9 mouse cellular contexts compared by ENCODE assay signal in the genomic region with DNA sequence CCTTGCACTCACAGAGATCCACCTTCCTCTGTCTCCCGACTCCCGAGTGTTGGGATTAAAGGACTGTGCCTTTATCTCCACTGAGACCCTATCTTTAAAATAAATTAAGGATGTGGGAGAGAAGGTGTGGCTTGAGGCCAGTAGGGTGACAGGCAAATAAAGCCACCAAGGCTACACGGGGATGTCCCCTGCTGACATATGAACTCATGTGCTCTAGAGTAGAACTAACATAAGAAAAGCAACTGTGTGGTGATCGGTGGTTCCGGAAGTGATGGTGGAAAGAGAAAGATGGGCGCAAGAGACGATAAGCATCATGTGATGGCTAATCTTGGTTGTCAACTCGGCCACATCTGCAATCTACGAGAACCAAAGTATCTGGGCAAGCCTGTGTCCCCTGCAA. TPM values are rescaled to one million over a fixed set of nuclear protein-coding genes. Genes with fewer than 3 reads are reported as not detected.
DNase-seq lines count a peak whose midpoint lies in the region; ATAC-seq and TF ChIP-seq lines count a peak whose summit lies in the region.
"Had no signal": no experiment of that assay in that cellular context is flagged by ENCODE, and none has a peak within 500 bp of the region (broad histone marks: within the 10 kb centered on the region; RNA-seq: fewer than 3 reads in every experiment).

No protein-coding gene starts in this region.

- no peaks in the 10 kb centered on the region for H3K27me3 ChIP-seq in forebrain, embryonic 10.5 days (ENCODE audit: poor library complexity, severe bottlenecking)
- H3K27me3 ChIP-seq in limb, embryonic 12.5 days = no peaks in the 10 kb centered on the region
- H3K27me3 ChIP-seq in neural tube, embryonic 15.5 days (replicated peaks) = no peaks in the 10 kb centered on the region

- H3K9ac ChIP-seq in limb, embryonic 12.5 days (replicated peaks) = no peak overlapping the region
- H3K9ac ChIP-seq in neural tube, embryonic 15.5 days (replicated peaks) = no peak overlapping the region

- H3K4me1 ChIP-seq in forebrain, embryonic 10.5 days = peaks cover 12% of the 10 kb centered on the region
- H3K4me1 ChIP-seq in limb, embryonic 12.5 days (replicated peaks) = peaks cover 8% of the 10 kb centered on the region
- peaks cover 12% of the 10 kb centered on the region for H3K4me1 ChIP-seq in neural tube, embryonic 15.5 days

- no peak for ATAC-seq in limb, embryonic 12.5 days (ENCODE audit: insufficient number of reproducible peaks, insufficient read depth, low FRiP score, low TSS enrichment, low read depth)
- peak; percentile 15 for ATAC-seq in neural tube, embryonic 15.5 days (ENCODE audit: low FRiP score)
- no peak for ATAC-seq in frontal cortex, adult (ENCODE audit: low TSS enrichment)

- no peak for DNase-seq in layer of hippocampus, adult 2 months (ENCODE audit: low spot score in 2 of 2)
- DNase-seq in layer of hippocampus, adult 18-20 months (ENCODE audit: low spot score in 2 of 2) = no peak
- no peak for DNase-seq in forebrain, embryonic 10.5 days (ENCODE audit: extremely low spot score, low spot score)
- DNase-seq in layer of hippocampus, adult 8-10 months (ENCODE audit: low spot score in 2 of 2) = no peak
- no peak for DNase-seq in testis, postnatal 10 days (ENCODE audit: low spot score)

- H3K36me3 ChIP-seq in forebrain, embryonic 10.5 days (replicated peaks) = peaks cover 47% of the 10 kb centered on the region
- peaks cover 60% of the 10 kb centered on the region for H3K36me3 ChIP-seq in limb, embryonic 12.5 days
- H3K36me3 ChIP-seq in neural tube, embryonic 15.5 days = peaks cover 9% of the 10 kb centered on the region

- H3K27ac ChIP-seq in layer of hippocampus, adult 2 months = peak overlapping the region; percentile 74; the same call in 1 of the 2 replicates
- 0 out of 2 replicates have a peak overlapping the region, but pooled peaks have one; percentile 81 for H3K27ac ChIP-seq in forebrain, embryonic 10.5 days
- no peak overlapping the region for H3K27ac ChIP-seq in limb, embryonic 12.5 days
- H3K27ac ChIP-seq in neural tube, embryonic 15.5 days (replicated peaks) = peak overlapping the region; percentile 61; the same call in 1 of the 2 replicates
- H3K27ac ChIP-seq: liver, embryonic 14.5 days had no signal

- TF ChIP-seq CTCF in layer of hippocampus, adult 2 months (conservative IDR thresholded peaks at IDR 0.05) = no peak

- H3K9me3 ChIP-seq in forebrain, embryonic 10.5 days = no peaks in the 10 kb centered on the region
- no peaks in the 10 kb centered on the region for H3K9me3 ChIP-seq in limb, embryonic 12.5 days
- no peaks in the 10 kb centered on the region for H3K9me3 ChIP-seq in neural tube, embryonic 15.5 days (replicated peaks)

- H3K4me3 ChIP-seq in layer of hippocampus, adult 2 months = peak overlapping the region; percentile 67
- no peak overlapping the region for H3K4me3 ChIP-seq in forebrain, embryonic 10.5 days
- no peak overlapping the region for H3K4me3 ChIP-seq in limb, embryonic 12.5 days (replicated peaks)
- peak overlapping the region; percentile 45; the same call in 1 of the 2 replicates for H3K4me3 ChIP-seq in neural tube, embryonic 15.5 days (replicated peaks)

- WGBS in forebrain, embryonic 10.5 days = 80% methylated on average over 9 of the region's 9 CpGs
- 75% methylated on average over 9 of the region's 9 CpGs for WGBS in limb, embryonic 12.5 days
- 76% methylated on average over 9 of the region's 9 CpGs for WGBS in neural tube, embryonic 15.5 days

- H3K4me2 ChIP-seq in limb, embryonic 12.5 days = peak overlapping the region; percentile 84
- H3K4me2 ChIP-seq in neural tube, embryonic 15.5 days = peak overlapping the region; percentile 67

RNA-seq across cellular contexts. Expression of a gene that starts 21.4 kb away (rescaled TPM):
- total RNA-seq in layer of hippocampus, adult 2 months (2021) = 10 to 100 TPM; 19.2 to 25.6 TPM
- total RNA-seq in layer of hippocampus, adult 18-20 months (2021) = 10 to 100 TPM; 20.4 to 21.1 TPM
- polyA plus RNA-seq in forebrain, embryonic 10.5 days (2016; fragmentation: Nextera tagmentation; extraction: Ambion mirVana) = 29.1 and 29.9 TPM in 2 replicates
- 24.9 and 26.1 TPM in 2 replicates for polyA plus RNA-seq in limb, embryonic 12.5 days (2016; fragmentation: Nextera tagmentation; extraction: Ambion mirVana)
- polyA plus RNA-seq in neural tube, embryonic 15.5 days (2015; fragmentation: Nextera tagmentation; extraction: Ambion mirVana) = 17.9 and 29.2 TPM in 2 replicates
- total RNA-seq in layer of hippocampus, adult 8-10 months (2022) = 10 to 100 TPM; 19.3 to 33.9 (median 25.7) TPM

RNA-seq across cellular contexts. Expression of a gene that starts 29.3 kb away (rescaled TPM):
- 1 to 10 TPM; 4.3 to 4.8 TPM for total RNA-seq in layer of hippocampus, adult 2 months (2021)
- total RNA-seq in layer of hippocampus, adult 18-20 months (2021) = 1 to 10 TPM; 4.2 to 5.6 TPM
- 76.9 and 78.7 TPM in 2 replicates for polyA plus RNA-seq in forebrain, embryonic 10.5 days (2016; fragmentation: Nextera tagmentation; extraction: Ambion mirVana)
- 78.6 and 80.9 TPM in 2 replicates for polyA plus RNA-seq in limb, embryonic 12.5 days (2016; fragmentation: Nextera tagmentation; extraction: Ambion mirVana)
- 13.0 and 71.4 TPM in 2 replicates for polyA plus RNA-seq in neural tube, embryonic 15.5 days (2015; fragmentation: Nextera tagmentation; extraction: Ambion mirVana)
- 1 to 10 TPM; 3.4 to 7.4 (median 5.3) TPM for total RNA-seq in layer of hippocampus, adult 8-10 months (2022)

Comparison
In these comparisons a context has a peak if more than half of its experiments do, and no peak if none do; other contexts are left out.
1. H3K4me3 ChIP-seq: peak in layer of hippocampus, adult 2 months (single experiment) and neural tube, embryonic 15.5 days (single experiment); none in forebrain, embryonic 10.5 days (single experiment) and limb, embryonic 12.5 days (single experiment).